Mouse (Mus musculus) fibroblast of lung, adult 2 months (primary cell): ENCODE measurements around the gene Unc119b.
"Not testable (repeated sequence)": the region's sequence is repeated elsewhere in the genome, so short reads cannot be mapped to it uniquely, and the experiment has no call there.

Source experiments
- DNase-seq: peaks from one replicate; pipeline ENCODE4 v3.0.0-alpha.2; 2011; ENCODE audit warnings: low read depth

The Unc119b gene

DNA sequence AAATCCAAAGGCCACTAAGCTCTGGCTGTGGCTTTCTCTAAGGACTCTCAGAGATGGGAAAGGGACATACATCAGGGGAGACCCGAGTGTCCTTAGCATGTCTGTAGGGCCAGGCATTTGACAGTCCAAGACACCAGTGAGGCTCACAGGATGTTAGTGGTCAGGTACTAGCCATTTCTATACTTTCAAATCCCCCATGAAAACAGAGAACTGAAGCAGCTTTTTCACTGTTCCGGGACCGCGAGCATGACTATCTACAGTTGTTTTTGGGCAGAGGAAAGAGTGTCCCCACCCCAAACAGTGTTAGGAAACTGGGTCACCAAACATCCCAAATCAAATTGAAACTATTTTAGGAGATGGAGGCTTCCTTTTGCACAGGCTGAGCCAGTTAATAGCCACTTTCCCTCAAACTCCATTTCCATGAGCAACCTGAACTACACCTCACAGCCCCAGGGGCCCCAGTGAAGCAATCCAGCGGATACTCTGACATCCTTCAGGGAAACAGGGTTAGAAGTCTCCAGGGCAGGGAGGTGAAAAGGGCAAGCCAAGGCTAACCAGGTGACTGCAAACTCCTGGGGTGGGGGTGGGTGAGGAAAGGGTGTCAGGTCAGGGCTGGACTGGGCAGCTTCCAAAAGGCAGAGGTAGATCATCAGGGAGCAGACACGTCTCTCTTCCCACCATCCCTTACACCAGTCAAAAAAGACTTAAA, 1.3 kb downstream of the Unc119b start:
- DNase-seq = no peak

DNA sequence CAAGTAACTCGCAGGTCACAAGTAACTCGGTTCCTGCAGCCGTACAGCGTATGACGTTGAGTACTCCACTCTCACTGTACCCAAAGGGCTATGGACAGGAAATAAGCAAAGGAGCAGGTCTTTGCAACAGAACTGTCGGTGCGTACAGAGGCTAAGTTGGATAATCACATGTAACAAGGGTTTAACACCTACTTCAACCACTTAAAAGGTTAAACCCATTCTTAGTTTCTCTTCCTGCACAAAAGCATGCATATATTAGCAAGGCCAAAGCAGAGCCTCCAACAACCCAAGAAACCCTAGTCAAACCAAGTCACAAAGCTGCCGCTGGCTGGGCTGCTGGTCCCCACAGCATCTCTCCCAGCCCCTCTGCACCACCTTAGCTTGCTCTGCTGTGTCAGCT, 2.3 kb downstream of the Unc119b start:
- no peak for DNase-seq

GRCm38 (mm10) chr5:115129328-115129727, 5.4 kb downstream of the Unc119b start:
- DNase-seq = no peak

DNA sequence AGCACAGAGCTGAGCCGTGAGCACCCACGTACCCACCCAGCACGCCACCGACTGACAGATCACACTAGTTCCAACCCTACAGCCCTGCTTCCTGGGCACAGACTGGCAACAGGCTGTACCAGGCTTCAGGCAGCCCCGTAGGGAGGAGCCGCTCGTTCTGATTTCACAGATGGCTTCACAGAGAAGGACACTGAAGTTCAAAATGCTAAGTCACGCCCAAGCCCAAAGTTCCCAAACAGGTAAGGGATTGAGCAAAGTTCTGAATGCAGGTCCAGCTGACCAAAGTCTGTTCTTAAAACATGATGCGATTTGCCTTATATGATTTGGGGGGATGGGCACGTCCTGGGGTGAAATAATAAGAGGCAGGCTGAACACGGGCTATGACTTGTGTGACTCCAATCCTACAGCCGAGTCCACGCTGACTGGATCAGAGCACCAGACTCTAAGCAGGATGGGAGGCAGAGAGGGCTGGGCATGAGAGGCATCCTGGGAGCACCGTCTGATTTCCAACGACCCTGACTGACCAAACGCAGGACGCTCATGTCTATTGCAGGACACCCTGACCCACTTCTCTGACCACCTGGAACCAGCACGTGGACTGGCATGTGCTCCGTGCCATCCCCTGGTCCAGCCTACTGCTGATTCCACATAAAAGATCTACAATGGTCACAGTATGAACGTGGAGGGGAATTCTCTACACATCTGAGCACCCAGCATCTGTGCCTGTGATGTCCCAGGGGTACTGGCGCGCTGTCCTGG, 7.2 kb downstream of the Unc119b start:
- no peak for DNase-seq

GRCm38 (mm10) chr5:115126578-115127312, 8.0 kb downstream of the Unc119b start:
- DNase-seq = no peak

- peak; percentile 59 for DNase-seq
These were observed 9.4 kb downstream of the Unc119b start for GRCm38 (mm10) chr5:115125211-115125871.

GRCm38 (mm10) chr5:115124690-115125089, 10.1 kb downstream of the Unc119b start:
- DNase-seq = no peak

- no peak for DNase-seq
These were observed 13.8 kb downstream of the Unc119b start for GRCm38 (mm10) chr5:115120978-115121377.

DNA sequence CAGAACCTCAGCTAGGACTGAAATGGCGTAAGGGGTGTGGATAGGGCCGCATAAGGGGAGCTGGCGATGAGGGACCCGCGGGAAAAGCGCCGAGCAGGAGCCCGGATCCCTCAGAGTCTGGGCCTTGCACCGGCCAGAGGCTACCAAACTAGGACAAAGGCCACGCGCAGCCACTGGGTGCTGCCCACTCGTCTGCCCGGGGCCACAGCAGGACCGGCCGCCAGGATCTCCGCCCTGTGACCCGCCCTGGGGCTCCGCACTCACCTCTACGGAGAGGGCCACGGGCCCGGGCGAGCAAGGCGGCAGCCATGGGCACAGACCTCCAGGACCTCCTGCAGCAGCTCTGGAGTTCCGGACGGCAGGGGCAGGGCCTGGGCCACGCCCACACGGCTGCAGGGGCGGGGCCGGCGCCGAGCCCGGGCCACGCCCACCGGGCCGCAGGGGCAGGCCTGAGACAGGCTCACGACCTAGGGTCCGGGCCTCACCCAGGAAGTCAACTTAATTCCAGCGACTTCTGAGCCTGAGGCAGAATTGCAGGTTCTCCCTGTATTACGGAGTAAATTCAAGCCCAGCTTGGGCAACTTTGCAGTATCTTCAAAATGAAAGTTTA, 15.7 kb downstream of the Unc119b start, which contains the start of gene Acads:
TSS of gene Acads (minus strand) at position 386 of the 610 bp plus-strand sequence.
- DNase-seq = peak; percentile 68

- DNase-seq = no peak
These were observed 17.3 kb downstream of the Unc119b start for GRCm38 (mm10) chr5:115117467-115117866.

GRCm38 (mm10) chr5:115116426-115116825, 18.3 kb downstream of the Unc119b start:
- DNase-seq = no peak

GRCm38 (mm10) chr5:115114501-115114900, 20.3 kb downstream of the Unc119b start:
- no peak for DNase-seq

- DNase-seq = no peak
These were observed 21.5 kb downstream of the Unc119b start for GRCm38 (mm10) chr5:115113244-115113643.

DNA sequence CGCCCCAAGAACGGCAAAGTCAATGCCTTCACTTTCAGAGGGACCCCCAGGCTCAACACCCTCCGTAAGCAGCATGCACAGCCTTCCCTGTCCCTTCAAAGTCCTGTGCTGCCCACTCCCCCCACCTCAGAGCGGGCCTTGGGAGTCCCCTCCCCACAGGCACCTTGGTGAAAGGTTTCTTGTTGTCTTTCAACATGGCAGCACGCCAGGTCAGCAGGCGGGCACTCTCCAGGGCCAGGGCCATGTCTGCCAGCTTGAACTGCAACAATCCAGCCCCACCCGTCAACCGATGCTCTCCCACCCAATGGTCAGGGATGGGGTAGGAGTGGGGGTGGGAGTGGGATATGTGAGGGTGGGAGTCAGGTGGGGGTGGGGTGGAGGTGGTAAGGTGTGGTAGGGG, 23.6 kb downstream of the Unc119b start:
- DNase-seq = no peak

DNA sequence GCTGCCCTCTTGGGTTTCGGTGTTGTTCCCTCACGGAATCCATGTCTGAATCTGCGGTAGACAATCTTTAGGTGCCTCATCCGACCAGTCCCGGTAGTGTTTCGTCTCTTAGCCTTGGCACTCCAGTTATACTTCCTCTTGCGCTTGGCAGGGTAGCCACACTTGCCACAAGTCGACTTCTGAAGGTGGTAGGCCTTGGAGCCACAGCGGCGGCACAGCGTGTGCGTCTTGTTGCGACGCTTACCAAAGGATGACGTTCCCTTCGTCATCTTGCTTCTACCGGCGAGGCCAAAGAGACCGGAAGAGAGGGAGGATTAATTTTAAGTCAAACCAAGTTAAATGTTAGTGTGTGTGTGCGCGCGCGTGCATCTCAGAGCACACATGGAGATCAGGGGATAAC, 31.5 kb downstream of the Unc119b start:
- DNase-seq = not testable (repeated sequence)

DNA sequence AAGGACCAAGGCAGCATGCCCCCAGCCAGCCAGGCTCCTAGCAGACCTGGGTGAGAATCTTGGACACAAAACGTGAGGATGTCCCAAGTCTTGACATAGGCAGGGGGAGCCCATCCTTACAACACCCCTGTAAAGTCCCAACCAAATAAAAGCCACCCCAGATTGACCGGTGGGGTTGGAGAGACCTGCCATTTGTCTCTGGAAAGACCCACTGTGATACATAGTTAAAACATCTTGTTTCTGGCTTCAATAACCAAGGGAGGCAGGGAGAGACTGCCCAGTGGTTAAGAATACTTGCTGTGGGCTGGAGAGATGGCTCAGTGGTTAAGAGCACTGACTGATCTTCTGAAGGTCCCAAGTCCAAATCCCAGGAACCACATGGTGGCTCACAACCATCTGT, 32.5 kb downstream of the Unc119b start:
- DNase-seq = no peak

DNA sequence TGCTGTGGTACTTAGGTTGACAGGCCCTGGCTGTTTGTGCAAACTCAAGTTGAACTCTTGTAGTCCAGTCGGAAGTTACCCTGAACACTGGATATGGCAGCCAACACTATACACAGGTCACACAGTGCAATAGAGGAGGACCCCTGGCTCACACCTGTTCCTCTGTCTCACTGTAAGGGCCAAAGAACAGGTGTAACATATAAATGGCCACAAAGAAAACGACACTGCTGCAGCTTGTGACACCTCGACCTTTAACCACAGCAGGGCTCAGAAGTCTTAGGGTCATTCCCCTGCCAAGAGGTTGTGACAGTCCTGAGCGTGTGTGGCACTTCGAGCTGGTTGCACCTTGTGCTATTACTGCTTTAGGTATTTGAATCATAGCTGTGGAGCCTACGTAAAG, 34.3 kb downstream of the Unc119b start:
- DNase-seq = no peak

- no peak for DNase-seq
These were observed 34.8 kb downstream of the Unc119b start for GRCm38 (mm10) chr5:115099991-115100390.

- DNase-seq = no peak
These were observed 35.2 kb downstream of the Unc119b start for GRCm38 (mm10) chr5:115099530-115099929.

DNA sequence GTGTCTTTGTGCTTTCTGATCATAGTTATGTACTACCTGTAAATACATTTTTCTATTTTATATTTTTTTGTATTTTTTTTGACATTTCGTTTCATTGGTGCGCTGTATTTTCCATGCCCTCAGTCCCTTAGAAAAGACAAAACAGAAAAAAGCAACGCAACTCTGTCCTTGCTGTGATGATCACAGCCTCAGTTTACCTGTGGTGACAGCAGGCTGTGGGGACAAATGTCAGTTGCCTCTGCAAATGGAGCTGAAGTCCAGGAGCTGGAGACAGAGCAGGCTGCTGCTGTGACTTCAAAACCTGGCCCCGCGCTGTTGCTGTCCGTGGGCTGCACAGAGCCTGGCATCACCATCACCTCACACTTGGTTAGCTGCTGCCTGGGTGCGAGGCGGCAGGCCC, 36.6 kb downstream of the Unc119b start, which contains the start of gene Gm10401:
TSS of gene Gm10401 (minus strand) at position 101 of the 400 bp plus-strand sequence.
- DNase-seq = no peak

- DNase-seq = no peak
These were observed 43.0 kb downstream of the Unc119b start for GRCm38 (mm10) chr5:115091776-115092175.

GRCm38 (mm10) chr5:115091015-115091414, 43.8 kb downstream of the Unc119b start:
- no peak for DNase-seq
